Comparison of ENCODE assay signal across 24 mouse cellular contexts in genomic region chr3:95250361-95250760, GRCm38 (mm10). TPM values are rescaled to one million over a fixed set of nuclear protein-coding genes. Genes with fewer than 3 reads are reported as not detected.
DNase-seq lines count a peak whose midpoint lies in the region; ATAC-seq and TF ChIP-seq lines count a peak whose summit lies in the region.
"Had no signal": no experiment of that assay in that cellular context is flagged by ENCODE, and none has a peak within 500 bp of the region (broad histone marks: within the 10 kb centered on the region; RNA-seq: fewer than 3 reads in every experiment).

No protein-coding gene starts in this region.

- peak; percentile 82 for DNase-seq in heart, adult 11 months
- DNase-seq in heart, postnatal 36 days, result no peak
- peak; percentile 83 for DNase-seq in cerebellum, adult 8-10 months
- DNase-seq in embryonic facial prominence, embryonic 14.5 days (ENCODE audit: low spot score), result no peak
- no peak for DNase-seq in thymus, adult 18-20 months
- no peak for DNase-seq in urinary bladder, postnatal 10 days (ENCODE audit: low spot score)
- DNase-seq: gastrocnemius, postnatal 14 days; heart, adult 2 months; heart, postnatal 4 days; kidney, postnatal 36 days; layer of hippocampus, adult 9-11 months; thymus, adult 2 months had no signal

- WGBS in embryonic facial prominence, embryonic 14.5 days, result 64% methylated on average over 5 of the region's 5 CpGs

- no peak for TF ChIP-seq CTCF in ES-Bruce4 (IDR thresholded peaks at IDR 0.05; ENCODE audit: low read depth, low read length)

- no peak for TF ChIP-seq POLR2A in ES-Bruce4 (IDR thresholded peaks at IDR 0.05; ENCODE audit: insufficient read depth, low read length)

- H3K36me3 ChIP-seq in ES-Bruce4 (ENCODE audit: control insufficient read depth, insufficient read depth, low read length, poor library complexity, severe bottlenecking), result peaks cover 10% of the 10 kb centered on the region
- peaks cover 33% of the 10 kb centered on the region for H3K36me3 ChIP-seq in embryonic facial prominence, embryonic 14.5 days (ENCODE audit: control insufficient read depth, insufficient read depth, low read length)

- H3K4me2 ChIP-seq in embryonic facial prominence, embryonic 14.5 days (ENCODE audit: low read depth, low read length), result peak overlapping the region; percentile 28; the same call in 1 of the 2 replicates
- H3K4me2 ChIP-seq: hindbrain, embryonic 15.5 days; liver, embryonic 15.5 days; midbrain, embryonic 13.5 days; neural tube, embryonic 13.5 days had no signal

- no peak overlapping the region for H3K4me3 ChIP-seq in ES-Bruce4 (ENCODE audit: low read depth, low read length)
- H3K4me3 ChIP-seq in embryonic facial prominence, embryonic 14.5 days (ENCODE audit: low read depth, low read length), result 0 out of 2 replicates have a peak overlapping the region, but pooled peaks have one; percentile 3
- H3K4me3 ChIP-seq: erythroblast, embryonic 14.5 days; heart, adult 2 months; hindbrain, embryonic 15.5 days; limb, embryonic 13.5 days; liver, embryonic 15.5 days; midbrain, embryonic 13.5 days; neural tube, embryonic 13.5 days had no signal

- no peak for TF ChIP-seq EP300 in ES-Bruce4 (IDR thresholded peaks at IDR 0.05; ENCODE audit: insufficient read depth, low read depth, low read length)

- intact Hi-C loops in heart, postnatal 36 days (cut with DNase I), result no loop called here

- no peaks in the 10 kb centered on the region for H3K9me3 ChIP-seq in ES-Bruce4 (replicated peaks; ENCODE audit: control insufficient read depth, insufficient read depth, low read length, poor library complexity, severe bottlenecking)
- H3K9me3 ChIP-seq in embryonic facial prominence, embryonic 14.5 days (ENCODE audit: control insufficient read depth, low read length), result no peaks in the 10 kb centered on the region
- H3K9me3 ChIP-seq: hindbrain, embryonic 15.5 days; limb, embryonic 13.5 days; liver, embryonic 15.5 days; midbrain, embryonic 13.5 days; neural tube, embryonic 13.5 days had no signal

- H3K27ac ChIP-seq in ES-Bruce4 (ENCODE audit: insufficient read depth, low read length), result peak overlapping the region; percentile 57; the same call in 1 of the 2 replicates
- peak overlapping the region; percentile 33 for H3K27ac ChIP-seq in embryonic facial prominence, embryonic 14.5 days (replicated peaks; ENCODE audit: low read depth, low read length)
- H3K27ac ChIP-seq: heart, adult 2 months; hindbrain, embryonic 15.5 days; limb, embryonic 13.5 days; liver, embryonic 15.5 days; midbrain, embryonic 13.5 days; neural tube, embryonic 13.5 days had no signal

- H3K27me3 ChIP-seq in ES-Bruce4 (ENCODE audit: control insufficient read depth, insufficient read depth, low read length, poor library complexity, severe bottlenecking), result no peaks in the 10 kb centered on the region
- no peaks in the 10 kb centered on the region for H3K27me3 ChIP-seq in embryonic facial prominence, embryonic 14.5 days (replicated peaks; ENCODE audit: control insufficient read depth, insufficient read depth, low read length)
- H3K27me3 ChIP-seq: hindbrain, embryonic 15.5 days; limb, embryonic 13.5 days; liver, embryonic 15.5 days; midbrain, embryonic 13.5 days; neural tube, embryonic 13.5 days had no signal

- no peak for ATAC-seq in embryonic facial prominence, embryonic 14.5 days (ENCODE audit: low read depth)
- no peak for ATAC-seq in erythroid progenitor cell, adult 5-6 weeks (replicated peaks; ENCODE audit: low FRiP score, poor library complexity, severe bottlenecking)
- ATAC-seq: forebrain, embryonic 14.5 days; intestine, embryonic 16.5 days; midbrain, embryonic 13.5 days had no signal

- H3K4me1 ChIP-seq in ES-Bruce4 (ENCODE audit: control insufficient read depth, insufficient read depth, low read length), result no peaks in the 10 kb centered on the region
- no peaks in the 10 kb centered on the region for H3K4me1 ChIP-seq in embryonic facial prominence, embryonic 14.5 days (ENCODE audit: control insufficient read depth, insufficient read depth, low read length)
- H3K4me1 ChIP-seq: hindbrain, embryonic 15.5 days; midbrain, embryonic 13.5 days; neural tube, embryonic 13.5 days had no signal

- H3K9ac ChIP-seq in ES-Bruce4 (ENCODE audit: low read depth, poor library complexity, severe bottlenecking), result no peak overlapping the region
- H3K9ac ChIP-seq in embryonic facial prominence, embryonic 14.5 days (ENCODE audit: low read depth, low read length), result no peak overlapping the region
- H3K9ac ChIP-seq: hindbrain, embryonic 15.5 days; limb, embryonic 13.5 days; liver, embryonic 15.5 days; midbrain, embryonic 13.5 days; neural tube, embryonic 13.5 days had no signal

RNA-seq across cellular contexts. Expression of gene Bnipl, which starts 0.6 kb away (rescaled TPM):
- not detected for total RNA-seq in heart, postnatal 36 days (2021)
- polyA plus RNA-seq in ES-Bruce4 (2011; ENCODE audit: insufficient read depth, insufficient read length, low read depth, missing spikeins), result 4.1 and 4.8 TPM in 2 replicates
- 6.1 and 6.9 TPM in 2 replicates for polyA plus RNA-seq in embryonic facial prominence, embryonic 14.5 days (2014; fragmentation: Nextera tagmentation; extraction: Ambion mirVana)
- not detected in 2 replicates for total RNA-seq in erythroid progenitor cell, adult 5-6 weeks (2015; ENCODE audit: low replicate concordance)
- not detected in 2 replicates for total RNA-seq in erythroid progenitor cell, adult 5-6 weeks (2017; ENCODE audit: low replicate concordance)
- total RNA-seq: gastrocnemius, postnatal 14 days; heart, adult 2 months; heart, postnatal 4 days had no signal
- polyA plus RNA-seq: erythroblast, embryonic 14.5 days; forebrain, embryonic 14.5 days; heart, embryonic 14.5 days; liver, embryonic 15.5 days; neural tube, embryonic 13.5 days had no signal

RNA-seq across cellular contexts. Expression of gene Gm128, which starts 9.0 kb away (rescaled TPM):
- not detected for total RNA-seq in heart, postnatal 36 days (2021)
- polyA plus RNA-seq in ES-Bruce4 (2011; ENCODE audit: insufficient read depth, insufficient read length, low read depth, missing spikeins), result 1.2 and 2.1 TPM in 2 replicates
- polyA plus RNA-seq in embryonic facial prominence, embryonic 14.5 days (2014; fragmentation: Nextera tagmentation; extraction: Ambion mirVana), result 0.38 and 0.41 TPM in 2 replicates
- not detected in 2 replicates for total RNA-seq in erythroid progenitor cell, adult 5-6 weeks (2015; ENCODE audit: low replicate concordance)
- total RNA-seq in erythroid progenitor cell, adult 5-6 weeks (2017; ENCODE audit: low replicate concordance), result not detected in 2 replicates
- total RNA-seq: heart, adult 2 months; left cerebral cortex, postnatal 10 days had no signal
- polyA plus RNA-seq: erythroblast, embryonic 14.5 days; forebrain, embryonic 14.5 days had no signal

RNA-seq across cellular contexts. Expression of gene Mllt11, which starts 18.4 kb away (rescaled TPM):
- total RNA-seq in heart, postnatal 36 days (2021), result 1 to 10 TPM; 6.1 to 8.5 TPM
- polyA plus RNA-seq in ES-Bruce4 (2011; ENCODE audit: insufficient read depth, insufficient read length, low read depth, missing spikeins), result 13.1 and 15.5 TPM in 2 replicates
- polyA plus RNA-seq in embryonic facial prominence, embryonic 14.5 days (2014; fragmentation: Nextera tagmentation; extraction: Ambion mirVana), result 36.9 and 37.2 TPM in 2 replicates
- 1.8 TPM in 1 of 2 replicates, not detected in the other for total RNA-seq in erythroid progenitor cell, adult 5-6 weeks (2015; ENCODE audit: low replicate concordance)
- 0.64 and 1.2 TPM in 2 replicates for total RNA-seq in erythroid progenitor cell, adult 5-6 weeks (2017; ENCODE audit: low replicate concordance)

RNA-seq across cellular contexts. Expression of gene Cdc42se1, which starts 21.8 kb away (rescaled TPM):
- 10 to 100 TPM; 20.4 to 22.8 TPM for total RNA-seq in heart, postnatal 36 days (2021)
- polyA plus RNA-seq in ES-Bruce4 (2011; ENCODE audit: insufficient read depth, insufficient read length, low read depth, missing spikeins), result 57.4 and 65.6 TPM in 2 replicates
- polyA plus RNA-seq in embryonic facial prominence, embryonic 14.5 days (2014; fragmentation: Nextera tagmentation; extraction: Ambion mirVana), result 111 and 125 TPM in 2 replicates
- 30.3 and 31.9 TPM in 2 replicates for total RNA-seq in erythroid progenitor cell, adult 5-6 weeks (2015; ENCODE audit: low replicate concordance)
- 22.7 and 23.4 TPM in 2 replicates for total RNA-seq in erythroid progenitor cell, adult 5-6 weeks (2017; ENCODE audit: low replicate concordance)

RNA-seq across cellular contexts. Expression of gene Mindy1, which starts 30.8 kb away (rescaled TPM):
- total RNA-seq in heart, postnatal 36 days (2021), result 10 to 100 TPM; 26.7 to 26.8 TPM
- polyA plus RNA-seq in ES-Bruce4 (2011; ENCODE audit: insufficient read depth, insufficient read length, low read depth, missing spikeins), result 43.6 and 48.0 TPM in 2 replicates
- 37.7 and 44.9 TPM in 2 replicates for polyA plus RNA-seq in embryonic facial prominence, embryonic 14.5 days (2014; fragmentation: Nextera tagmentation; extraction: Ambion mirVana)
- 27.8 and 38.6 TPM in 2 replicates for total RNA-seq in erythroid progenitor cell, adult 5-6 weeks (2015; ENCODE audit: low replicate concordance)
- 19.0 and 36.1 TPM in 2 replicates for total RNA-seq in erythroid progenitor cell, adult 5-6 weeks (2017; ENCODE audit: low replicate concordance)

Comparison
In these comparisons a context has a peak if more than half of its experiments do, and no peak if none do; other contexts are left out.
1. DNase-seq: peak in heart, adult 11 months (single experiment) and cerebellum, adult 8-10 months (single experiment); none in heart, postnatal 36 days (0 of 2), embryonic facial prominence, embryonic 14.5 days (single experiment), thymus, adult 18-20 months (0 of 2) and urinary bladder, postnatal 10 days (single experiment).